Mouse (Mus musculus) MEL (cell line): Measurements from ENCODE around the gene Atp1a1. TPM values are rescaled to one million over a fixed set of nuclear protein-coding genes. Genes with fewer than 3 reads are reported as not detected.

Experiments used
- DNase-seq: peaks from one replicate; pipeline ENCODE4 v3.0.0; 2011; ENCODE audit warnings: low read depth, low spot score
- H3K27ac ChIP-seq: 2 replicates; pipeline ENCODE4 v1.5.1; 2012; ENCODE audit warnings: low read depth, mild to moderate bottlenecking, control low read depth, low read length, moderate library complexity; ENCODE audit not compliant: control insufficient read depth
- H3K27me3 ChIP-seq, 2 experiments: fragments of 150-350 bp in 1 of 2; sonication (generic) in 1 of 2; 2 replicates each; pipeline ENCODE4 v1.6.1; 2012; ENCODE audit warnings: low read length in 2 of 2, mild to moderate bottlenecking in 2 of 2, improper control_type of control experiment in 1 of 2, moderate library complexity in 1 of 2; ENCODE audit not compliant: insufficient read depth in 2 of 2, control insufficient read depth in 1 of 2
- H3K36me3 ChIP-seq, 2 experiments: 2 replicates each; pipeline ENCODE4 v1.6.1; 2012 to 2014; ENCODE audit warnings: low read length in 2 of 2, improper control_type of control experiment in 1 of 2, inconsistent platforms in 1 of 2, mild to moderate bottlenecking in 1 of 2; ENCODE audit not compliant: insufficient read depth in 2 of 2, control insufficient read depth in 1 of 2
- H3K4me1 ChIP-seq, 2 experiments: fragments of 150-350 bp in 1 of 2; sonication (generic) in 1 of 2; 2 replicates each; pipeline ENCODE4 v1.6.1; 2012; ENCODE audit warnings: low read length in 2 of 2, improper control_type of control experiment in 1 of 2, mild to moderate bottlenecking in 1 of 2; ENCODE audit not compliant: insufficient read depth in 2 of 2, control insufficient read depth in 1 of 2
- H3K4me3 ChIP-seq, 2 experiments: fragments of 150-350 bp in 1 of 2; sonication (generic) in 1 of 2; 2 replicates each; pipeline ENCODE4 v1.5.1; 2012; ENCODE audit warnings: low read depth in 2 of 2, low read length in 2 of 2, mild to moderate bottlenecking in 2 of 2, moderate library complexity in 2 of 2, control low read depth in 1 of 2, improper control_type of control experiment in 1 of 2; ENCODE audit not compliant: control insufficient read depth in 1 of 2, insufficient read depth in 1 of 2
- H3K79me2 ChIP-seq: 2 replicates; pipeline ENCODE4 v1.6.1; 2012; ENCODE audit warnings: mild to moderate bottlenecking, low read length, moderate library complexity; ENCODE audit not compliant: control insufficient read depth, poor library complexity, insufficient read depth
- H3K9ac ChIP-seq: 2 replicates; pipeline ENCODE4 v1.6.1; 2012; ENCODE audit warnings: low read depth, mild to moderate bottlenecking, control low read depth, low read length, moderate library complexity; ENCODE audit not compliant: control insufficient read depth, poor library complexity, severe bottlenecking
- H3K9me3 ChIP-seq: fragments of 150-350 bp; sonication (generic); replicated peaks from 2 replicates; pipeline ENCODE4 v1.6.1; 2012; ENCODE audit warnings: mild to moderate bottlenecking, low read length, improper control_type of control experiment, moderate library complexity; ENCODE audit not compliant: insufficient read depth
- BHLHE40 ChIP-seq: IDR thresholded peaks from 2 replicates; pipeline ENCODE4 v1.6.1; 2012; ENCODE audit warnings: low read depth, mild to moderate bottlenecking, inconsistent platforms, low read length, improper control_type of control experiment, borderline replicate concordance
- ETS1 ChIP-seq: IDR thresholded peaks from 2 replicates; pipeline ENCODE4 v1.6.1; 2012; ENCODE audit warnings: low read depth, mild to moderate bottlenecking, inconsistent platforms, low read length, improper control_type of control experiment, moderate library complexity
- KAT2A ChIP-seq: conservative IDR thresholded peaks from 2 replicates; pipeline ENCODE4 v1.6.1; 2012; ENCODE audit warnings: low read depth, low read length, improper control_type of control experiment, inconsistent platforms
- MYC ChIP-seq: IDR thresholded peaks from 2 replicates; pipeline ENCODE4 v1.6.1; 2011; ENCODE audit warnings: low read depth, mild to moderate bottlenecking, low read length, improper control_type of control experiment, moderate library complexity
- NRF1 ChIP-seq: IDR thresholded peaks from 2 replicates; pipeline ENCODE4 v1.6.1; 2014; ENCODE audit warnings: low read depth, mild to moderate bottlenecking, inconsistent platforms, low read length, improper control_type of control experiment, moderate library complexity; ENCODE audit not compliant: poor library complexity, insufficient read depth, severe bottlenecking
- RAD21 ChIP-seq: IDR thresholded peaks from 2 replicates; pipeline ENCODE4 v1.6.1; 2011; ENCODE audit warnings: mild to moderate bottlenecking, low read depth, low read length, improper control_type of control experiment
- SMC3 ChIP-seq: IDR thresholded peaks from 2 replicates; pipeline ENCODE4 v1.6.1; 2011; ENCODE audit warnings: low read depth, low read length, improper control_type of control experiment
- USF1 ChIP-seq: IDR thresholded peaks from 2 replicates; pipeline ENCODE4 v1.6.1; 2014; ENCODE audit warnings: low read depth, mild to moderate bottlenecking, inconsistent platforms, low read length, improper control_type of control experiment, moderate library complexity
- polyA plus RNA-seq, 2 experiments: library from polyadenylated mRNA; stranded (reverse) in 1 of 2; unstranded in 1 of 2; fragments of >175 nt in 1 of 2; fragments of >200 nt in 1 of 2; gene quantifications; 2 replicates each; pipeline versions ENCODE4 v1.2.1 to v1.2.4; 2012; ENCODE audit warnings: low replicate concordance in 2 of 2, low read depth in 1 of 2; ENCODE audit not compliant: insufficient read length in 2 of 2, insufficient read depth in 1 of 2, missing spikeins in 1 of 2
- total RNA-seq: library from RNA; depleted of rRNA; stranded (reverse); fragments of 300-350 nt; gene quantifications from 2 replicates; pipeline ENCODE4 v1.2.3, GENCODE M21; 2012

Gene Atp1a1
- total and polyA plus RNA-seq, 3 experiments, result 136 to 174 TPM; not detected in 1

DNA sequence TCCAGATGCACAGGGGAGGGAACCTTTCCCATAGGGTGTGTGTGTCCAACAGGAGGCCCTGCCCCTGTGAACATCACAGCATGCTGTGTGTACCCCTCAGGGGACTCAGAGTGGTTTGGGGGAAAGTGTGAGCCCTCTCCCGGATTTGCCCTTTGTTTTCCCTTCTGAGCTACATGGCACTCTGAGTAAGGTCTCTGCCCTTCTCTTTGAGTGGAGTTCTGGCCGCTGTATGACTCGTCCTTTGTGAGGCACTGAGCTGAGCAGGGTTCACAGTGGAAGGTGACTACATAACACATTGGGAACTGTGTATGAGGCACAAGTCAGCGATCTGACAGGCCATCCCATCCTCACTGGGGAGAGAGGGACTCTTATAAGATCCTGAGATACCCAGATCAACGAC is 31.5 kb downstream of the Atp1a1 start:
- Histone ChIP-seq H3K4me3 (no peak overlapping the region), H3K36me3 (no peaks in the 10 kb centered on the region)
- TF ChIP-seq SMC3 (no peak), BHLHE40 (no peak), NRF1 (no peak), USF1 (no peak)
- TF ChIP-seq, all 39 proteins: peak for 0
- DNase-seq, result no peak
- no peaks in the 10 kb centered on the region for H3K79me2 ChIP-seq
- no peaks in the 10 kb centered on the region for H3K9me3 ChIP-seq
- no peaks in the 10 kb centered on the region for H3K27me3 ChIP-seq
- H3K27ac ChIP-seq, result no peak overlapping the region
- H3K9ac ChIP-seq, result no peak overlapping the region
- H3K4me1 ChIP-seq, result no peaks in the 10 kb centered on the region; a peak in 1 of 4 replicates

DNA sequence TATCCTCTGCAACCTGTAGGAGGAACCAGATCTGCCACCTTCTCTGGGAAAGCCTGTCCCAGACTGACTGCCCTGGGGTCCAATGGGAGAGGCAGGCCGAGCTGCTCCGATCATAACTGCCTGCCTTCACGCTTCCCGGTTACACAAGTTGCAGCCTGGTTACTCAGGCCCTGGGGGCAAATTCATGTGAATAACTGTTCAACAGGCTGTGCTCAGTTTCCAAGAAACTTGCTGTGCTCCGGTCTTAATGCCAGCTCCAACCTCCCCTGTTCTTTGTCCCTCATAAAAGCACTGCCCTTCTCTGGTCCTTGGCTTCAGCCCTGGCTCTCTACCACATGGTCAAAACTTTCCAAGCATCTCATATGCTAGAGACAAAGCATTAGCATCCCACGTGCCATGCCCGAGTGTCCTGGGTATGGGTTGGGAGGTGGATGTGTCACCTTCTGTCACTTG is 32.3 kb downstream of the Atp1a1 start:
- H3K4me3 ChIP-seq, result no peak overlapping the region
- H3K79me2 ChIP-seq, result no peaks in the 10 kb centered on the region
- TF ChIP-seq KAT2A (no peak), USF1 (no peak), MYC (no peak), ETS1 (no peak)
- no peaks in the 10 kb centered on the region for H3K9me3 ChIP-seq
- H3K4me1 ChIP-seq, result no peaks in the 10 kb centered on the region; a peak in 1 of 4 replicates
- no peak overlapping the region for H3K27ac ChIP-seq
- no peak for DNase-seq
- no peaks in the 10 kb centered on the region for H3K36me3 ChIP-seq
- H3K27me3 ChIP-seq, result no peaks in the 10 kb centered on the region
- H3K9ac ChIP-seq, result no peak overlapping the region

DNA sequence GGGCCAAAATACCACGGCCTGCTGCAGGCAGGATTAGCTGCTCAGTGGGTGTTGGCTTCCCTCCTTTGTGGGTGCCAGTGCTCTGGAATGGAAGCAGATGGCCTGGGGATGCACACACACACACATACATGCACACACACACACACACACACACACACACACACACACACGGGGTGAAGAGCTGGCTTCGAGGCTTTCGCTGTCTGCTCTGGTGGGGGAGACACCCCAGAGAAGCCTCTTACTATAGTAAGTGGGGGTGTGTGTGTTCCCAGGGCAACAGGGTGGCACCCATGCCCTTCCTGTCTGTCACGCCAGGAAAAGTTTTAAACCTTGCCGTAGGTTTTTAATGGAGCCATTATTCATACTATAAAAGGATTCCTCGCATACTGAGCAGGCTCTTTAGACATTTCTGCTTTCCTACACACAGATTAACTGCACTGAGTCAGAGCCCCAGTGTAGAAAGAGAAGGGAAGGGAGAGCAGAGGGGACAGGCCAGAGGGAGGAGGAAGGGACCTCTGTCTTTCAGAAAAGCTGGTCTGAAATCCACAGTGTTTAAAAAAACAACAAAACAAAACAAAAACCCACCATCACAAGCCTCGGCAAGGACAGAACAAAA is 32.9 kb downstream of the Atp1a1 start:
- Histone ChIP-seq H3K36me3 (no peaks in the 10 kb centered on the region), H3K4me1 (no peaks in the 10 kb centered on the region; a peak in 1 of 4 replicates), H3K9ac (no peak overlapping the region), H3K79me2 (no peaks in the 10 kb centered on the region), H3K27ac (no peak overlapping the region), H3K27me3 (no peaks in the 10 kb centered on the region), H3K9me3 (no peaks in the 10 kb centered on the region), H3K4me3 (no peak overlapping the region)
- DNase-seq, result no peak
- no peak for TF ChIP-seq RAD21
